Comparison of ENCODE assay signal across 10 mouse cellular contexts in genomic region chr4:63229991-63230581, GRCm38 (mm10). TPM values are rescaled to one million over a fixed set of nuclear protein-coding genes. Genes with fewer than 3 reads are reported as not detected.
A peak's percentile ranks its signal among the peaks of the same experiment; 100 is the strongest.
DNase-seq lines count a peak whose midpoint lies in the region; ATAC-seq and TF ChIP-seq lines count a peak whose summit lies in the region.
"Had no signal": no experiment of that assay in that cellular context is flagged by ENCODE, and none has a peak within 500 bp of the region (broad histone marks: within the 10 kb centered on the region; RNA-seq: fewer than 3 reads in every experiment).

No protein-coding gene starts in this region.

- H3K4me3 ChIP-seq in heart, postnatal 0 days (ENCODE audit: low read depth, low read length) = no peak overlapping the region
- H3K4me3 ChIP-seq in neural tube, embryonic 14.5 days (ENCODE audit: low read depth, low read length) = no peak overlapping the region
- H3K4me3 ChIP-seq in lung, postnatal 0 days (ENCODE audit: low read depth, low read length) = no peak overlapping the region

- 29% methylated on average over 14 of the region's 14 CpGs for WGBS in heart, postnatal 0 days
- 38% methylated on average over 14 of the region's 14 CpGs for WGBS in neural tube, embryonic 14.5 days
- WGBS in lung, postnatal 0 days = 81% methylated on average over 14 of the region's 14 CpGs

- H3K27me3 ChIP-seq in heart, postnatal 0 days (ENCODE audit: control insufficient read depth, insufficient read depth, low read length) = no peaks in the 10 kb centered on the region
- no peaks in the 10 kb centered on the region for H3K27me3 ChIP-seq in neural tube, embryonic 14.5 days (ENCODE audit: control insufficient read depth, insufficient read depth, low read length)
- no peaks in the 10 kb centered on the region for H3K27me3 ChIP-seq in lung, postnatal 0 days (replicated peaks; ENCODE audit: insufficient read depth, low read length)

- H3K4me2 ChIP-seq in heart, postnatal 0 days (ENCODE audit: low read depth, low read length) = no peak overlapping the region
- H3K4me2 ChIP-seq in neural tube, embryonic 14.5 days (ENCODE audit: low read depth, low read length) = no peak overlapping the region
- H3K4me2 ChIP-seq in lung, postnatal 0 days (replicated peaks; ENCODE audit: low read depth, low read length) = no peak overlapping the region

- ATAC-seq in heart, postnatal 0 days (ENCODE audit: insufficient read depth, low read depth) = peak; percentile 53
- peak; percentile 46 for ATAC-seq in neural tube, embryonic 14.5 days (ENCODE audit: low read depth)
- ATAC-seq in lung, postnatal 0 days = no peak

- H3K27ac ChIP-seq in heart, postnatal 0 days (ENCODE audit: low read depth) = peak overlapping the region; percentile 80
- 0 out of 2 replicates have a peak overlapping the region, but pooled peaks have one; percentile 12 for H3K27ac ChIP-seq in neural tube, embryonic 14.5 days (ENCODE audit: low read depth, low read length)
- no peak overlapping the region for H3K27ac ChIP-seq in lung, postnatal 0 days (ENCODE audit: low read length)
- H3K27ac ChIP-seq: macrophage had no signal

- H3K4me1 ChIP-seq in heart, postnatal 0 days (ENCODE audit: control insufficient read depth, insufficient read depth) = peaks cover 58% of the 10 kb centered on the region
- H3K4me1 ChIP-seq in neural tube, embryonic 14.5 days (ENCODE audit: control insufficient read depth, insufficient read depth, low read length) = peaks cover 23% of the 10 kb centered on the region
- peaks cover 6% of the 10 kb centered on the region for H3K4me1 ChIP-seq in lung, postnatal 0 days (ENCODE audit: insufficient read depth, low read depth, low read length)

- H3K9me3 ChIP-seq in heart, postnatal 0 days (replicated peaks; ENCODE audit: control insufficient read depth, low read length) = no peaks in the 10 kb centered on the region
- H3K9me3 ChIP-seq in neural tube, embryonic 14.5 days (ENCODE audit: control insufficient read depth, low read length) = no peaks in the 10 kb centered on the region
- H3K9me3 ChIP-seq in lung, postnatal 0 days (ENCODE audit: low read length) = no peaks in the 10 kb centered on the region

- H3K36me3 ChIP-seq in heart, postnatal 0 days (replicated peaks; ENCODE audit: control insufficient read depth, insufficient read depth, low read length) = no peaks in the 10 kb centered on the region; the same call in 1 of the 2 replicates
- H3K36me3 ChIP-seq in neural tube, embryonic 14.5 days (ENCODE audit: control insufficient read depth, insufficient read depth, low read length) = no peaks in the 10 kb centered on the region
- H3K36me3 ChIP-seq in lung, postnatal 0 days (ENCODE audit: insufficient read depth, low read length) = no peaks in the 10 kb centered on the region

- DNase-seq in kidney, postnatal 10 days = peak; percentile 38
- no peak for DNase-seq in kidney, adult 18-20 months
- DNase-seq in cerebellum, adult 9-10 months = peak; percentile 77
- peak; percentile 57 for DNase-seq in heart, postnatal 0 days (ENCODE audit: low spot score)
- DNase-seq in lung, postnatal 0 days (ENCODE audit: low spot score) = no peak
- no peak for DNase-seq in layer of hippocampus, postnatal 25 days (ENCODE audit: extremely low spot score in 1 of 2, low spot score in 1 of 2)
- DNase-seq in urinary bladder, postnatal 36 days (ENCODE audit: low spot score in 2 of 2) = no peak

- peak; percentile 38; the same call in 1 of the 2 replicates for TF ChIP-seq EP300 in heart, postnatal 0 days (IDR thresholded peaks at IDR 0.05; ENCODE audit: low read depth)
- TF ChIP-seq EP300 in lung, postnatal 0 days (IDR thresholded peaks at IDR 0.05) = no peak

- no peak for TF ChIP-seq CTCF in heart, postnatal 0 days (IDR thresholded peaks at IDR 0.05; ENCODE audit: low read depth)
- no peak for TF ChIP-seq CTCF in lung, postnatal 0 days (IDR thresholded peaks at IDR 0.05)

- no peak overlapping the region for H3K9ac ChIP-seq in heart, postnatal 0 days (replicated peaks; ENCODE audit: low read depth, low read length)
- H3K9ac ChIP-seq in neural tube, embryonic 14.5 days (replicated peaks; ENCODE audit: low read depth, low read length) = no peak overlapping the region
- H3K9ac ChIP-seq in lung, postnatal 0 days (replicated peaks; ENCODE audit: low read depth) = no peak overlapping the region

RNA-seq across cellular contexts. Expression of gene Col27a1, which starts 16.3 kb away (rescaled TPM):
- 5.9 and 8.2 TPM in 2 replicates for total RNA-seq in heart, postnatal 0 days (2014; rRNA removed; ENCODE audit: low replicate concordance)
- 0.92 and 1.2 TPM in 2 replicates for polyA plus RNA-seq in heart, postnatal 0 days (2015; fragmentation: Nextera tagmentation; extraction: Ambion mirVana)
- 1.2 and 3.1 TPM in 2 replicates for polyA plus RNA-seq in neural tube, embryonic 14.5 days (2014; fragmentation: Nextera tagmentation; extraction: Ambion mirVana)
- 7.2 and 9.1 TPM in 2 replicates for polyA plus RNA-seq in lung, postnatal 0 days (2015; fragmentation: Nextera tagmentation; extraction: Ambion mirVana)
- total RNA-seq in layer of hippocampus, postnatal 25 days (2021) = 1 to 10 TPM; 3.0 to 4.7 TPM
- total RNA-seq: MEL had no signal

RNA-seq across cellular contexts. Expression of gene Kif12, which starts 58.2 kb away (rescaled TPM):
- not detected in 2 replicates for total RNA-seq in heart, postnatal 0 days (2014; rRNA removed; ENCODE audit: low replicate concordance)
- polyA plus RNA-seq in heart, postnatal 0 days (2015; fragmentation: Nextera tagmentation; extraction: Ambion mirVana) = not detected in 2 replicates
- 0.13 TPM in 1 of 2 replicates, not detected in the other for polyA plus RNA-seq in neural tube, embryonic 14.5 days (2014; fragmentation: Nextera tagmentation; extraction: Ambion mirVana)
- not detected in 2 replicates for polyA plus RNA-seq in lung, postnatal 0 days (2015; fragmentation: Nextera tagmentation; extraction: Ambion mirVana)
- total RNA-seq in layer of hippocampus, postnatal 25 days (2021) = not detected
- total RNA-seq: MEL had no signal
- polyA plus RNA-seq: macrophage had no signal

Comparison
In these comparisons a context has a peak if more than half of its experiments do, and no peak if none do; other contexts are left out.
1. DNase-seq: peak in kidney, postnatal 10 days (single experiment), cerebellum, adult 9-10 months (single experiment) and heart, postnatal 0 days (single experiment); none in kidney, adult 18-20 months (single experiment), lung, postnatal 0 days (single experiment), layer of hippocampus, postnatal 25 days (0 of 2) and urinary bladder, postnatal 36 days (0 of 2).